Mouse (Mus musculus): Measurements from ENCODE around the gene Robo2. TPM values are rescaled to one million over a fixed set of nuclear protein-coding genes. Genes with fewer than 3 reads are reported as not detected.
A peak's percentile ranks its signal among the peaks of the same experiment; 100 is the strongest.

Gene Robo2
- polyA plus RNA-seq (2015; fragmentation: Nextera tagmentation; extraction: Ambion mirVana) = 3.8 and 4.4 TPM in 2 replicates

DNA sequence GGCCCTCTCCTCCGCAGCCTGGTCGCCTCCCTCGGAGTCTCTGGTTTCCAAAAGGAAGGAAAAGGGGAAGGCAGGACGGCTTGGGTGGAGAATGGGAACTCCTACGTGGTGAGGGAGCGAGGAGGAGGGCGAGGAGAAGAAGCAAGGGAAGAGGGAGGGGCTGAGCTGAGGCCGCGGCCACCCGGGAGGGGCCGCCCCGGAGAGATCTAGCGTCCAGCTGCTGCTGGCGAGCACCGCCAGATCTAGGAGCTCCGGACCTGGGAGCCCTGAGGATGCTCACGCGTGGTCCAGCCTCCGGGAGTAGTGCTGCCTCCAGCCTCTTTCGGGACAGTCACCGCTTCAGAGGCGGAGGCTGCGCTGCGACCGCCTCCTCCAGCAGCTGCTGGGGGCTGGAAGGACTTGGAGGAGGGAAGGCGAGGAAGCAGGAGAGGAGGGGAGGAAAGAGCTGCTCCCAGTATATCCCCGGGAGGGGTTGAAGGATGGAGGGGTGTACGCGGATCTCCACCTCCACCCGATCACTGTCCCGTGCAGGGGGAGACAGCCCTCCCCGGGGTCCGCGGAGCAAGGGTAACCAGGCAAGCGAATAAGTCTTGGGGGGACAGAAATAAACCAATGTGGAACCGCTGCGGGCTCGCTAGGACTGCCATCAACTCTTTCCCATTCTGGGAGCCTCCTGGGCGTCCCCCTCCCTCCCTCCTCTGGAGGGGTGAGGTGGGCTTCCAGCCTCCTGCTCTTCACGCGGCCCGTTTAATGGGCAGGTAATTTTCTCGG lies at the start of gene Robo2:
Gene Robo2, minus strand, starts transcription at position 345 of the 771 bp plus-strand sequence.

MicroRNA genes within 50 kb of the gene (microRNA counts, 519-probe panel; counts per million panel counts)
- microRNA mmu-miR-691 = 2,049 counts per million, percentile 65 among the panel's probes with 10 or more counts

Small RNA genes within 50 kb of the gene (microRNA-seq; reads per million reads assigned to microRNA genes)
- gene Gm24272 (0 reads per million in 2 experiments), gene Mir691 (0 reads per million in 2 experiments)

Measured in skeletal muscle tissue, postnatal 0 days (tissue).